29 mouse cellular contexts compared by ENCODE assay signal in the genomic region with DNA sequence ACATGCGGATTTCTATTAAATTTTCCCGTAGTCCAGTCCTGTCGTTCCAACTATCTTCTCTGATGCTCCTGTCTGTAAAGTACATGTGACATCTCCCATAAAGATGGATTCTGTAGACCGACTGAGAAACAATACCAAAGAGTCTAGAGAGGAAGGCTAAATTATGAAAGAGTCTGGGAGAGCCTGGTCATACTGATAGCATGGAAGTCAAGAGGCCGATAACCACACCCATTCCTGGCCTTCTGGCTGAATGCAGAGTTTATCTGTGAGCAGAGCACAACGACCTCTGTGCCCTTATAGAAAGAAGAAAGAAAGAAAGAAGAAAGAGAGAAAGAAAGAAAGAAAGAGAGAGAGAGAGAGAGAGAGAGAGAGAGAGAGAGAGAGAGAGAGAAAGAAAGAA.
"Had no signal": no experiment of that assay in that cellular context is flagged by ENCODE, and none has a peak within 500 bp of the region (broad histone marks: within the 10 kb centered on the region; RNA-seq: fewer than 3 reads in every experiment).

No protein-coding gene starts in this region.

- H3K4me2 ChIP-seq: embryonic facial prominence, embryonic 12.5 days; embryonic facial prominence, embryonic 13.5 days; embryonic facial prominence, embryonic 15.5 days; forebrain, embryonic 12.5 days; forebrain, embryonic 13.5 days; forebrain, embryonic 15.5 days had no signal

- H3K9me3 ChIP-seq: embryonic facial prominence, embryonic 10.5 days; embryonic facial prominence, embryonic 12.5 days; embryonic facial prominence, embryonic 13.5 days; embryonic facial prominence, embryonic 15.5 days; forebrain, embryonic 10.5 days; forebrain, embryonic 12.5 days; forebrain, embryonic 13.5 days; forebrain, embryonic 15.5 days had no signal

- H3K4me3 ChIP-seq: embryonic facial prominence, embryonic 10.5 days; embryonic facial prominence, embryonic 12.5 days; embryonic facial prominence, embryonic 13.5 days; embryonic facial prominence, embryonic 15.5 days; erythroblast, embryonic 14.5 days; forebrain, embryonic 10.5 days; forebrain, embryonic 12.5 days; forebrain, embryonic 13.5 days; forebrain, embryonic 15.5 days; gastrocnemius, adult 2 months; heart, adult 2 months had no signal

- H3K9ac ChIP-seq: embryonic facial prominence, embryonic 12.5 days; embryonic facial prominence, embryonic 13.5 days; embryonic facial prominence, embryonic 15.5 days; forebrain, embryonic 12.5 days; forebrain, embryonic 13.5 days; forebrain, embryonic 15.5 days; forebrain, postnatal 0 days had no signal

- H3K36me3 ChIP-seq: embryonic facial prominence, embryonic 10.5 days; embryonic facial prominence, embryonic 12.5 days; forebrain, embryonic 10.5 days; forebrain, embryonic 12.5 days; forebrain, embryonic 15.5 days had no signal

- ATAC-seq: forebrain, embryonic 13.5 days; forebrain, embryonic 14.5 days; forebrain, embryonic 15.5 days; forebrain, embryonic 16.5 days; forebrain, postnatal 0 days had no signal

- H3K27me3 ChIP-seq: embryonic facial prominence, embryonic 12.5 days; embryonic facial prominence, embryonic 13.5 days; embryonic facial prominence, embryonic 15.5 days; forebrain, embryonic 12.5 days; forebrain, embryonic 13.5 days; forebrain, embryonic 15.5 days had no signal

- DNase-seq: cerebellum, adult 2 months; cerebellum, adult 8-10 months; cerebellum, adult 9-10 months; cerebellum, adult 9-11 months; cerebellum, postnatal 10 days; cerebellum, postnatal 14 days; cerebellum, postnatal 25 days; cerebellum, postnatal 36 days; embryo, embryonic 11 days; forebrain, postnatal 0 days; gastrocnemius, adult 2 months; gastrocnemius, postnatal 10 days; gastrocnemius, postnatal 14 days; gastrocnemius, postnatal 25 days; gastrocnemius, postnatal 36 days; heart, adult 11 months; heart, adult 18-20 months; heart, adult 2 months had no signal

- H3K4me1 ChIP-seq: embryonic facial prominence, embryonic 10.5 days; embryonic facial prominence, embryonic 12.5 days; embryonic facial prominence, embryonic 15.5 days; forebrain, embryonic 10.5 days; forebrain, embryonic 12.5 days; forebrain, embryonic 13.5 days; forebrain, embryonic 15.5 days had no signal

- H3K27ac ChIP-seq: embryonic facial prominence, embryonic 10.5 days; embryonic facial prominence, embryonic 12.5 days; embryonic facial prominence, embryonic 13.5 days; embryonic facial prominence, embryonic 15.5 days; forebrain, embryonic 10.5 days; forebrain, embryonic 12.5 days; forebrain, embryonic 13.5 days; forebrain, embryonic 15.5 days; gastrocnemius, adult 2 months; heart, adult 2 months had no signal
